Mouse (Mus musculus): ENCODE results near the gene Fgfr2.

Fgfr2 gene

GRCm38 (mm10) chr7:133041784-133042183, 81.4 kb downstream of the Fgfr2 start:
- DNase-seq (ENCODE audit: low read depth, low spot score), result no peak

- no peak for DNase-seq (ENCODE audit: low read depth, low spot score)
These were observed 82.3 kb downstream of the Fgfr2 start for GRCm38 (mm10) chr7:133040688-133041345.

- peak; percentile 67 for DNase-seq (ENCODE audit: low read depth, low spot score)
These were observed 83.4 kb downstream of the Fgfr2 start for GRCm38 (mm10) chr7:133039556-133040255.

GRCm38 (mm10) chr7:133037618-133038017, 85.5 kb downstream of the Fgfr2 start:
- no peak for DNase-seq (ENCODE audit: low read depth, low spot score)

GRCm38 (mm10) chr7:133037217-133037616, 85.9 kb downstream of the Fgfr2 start:
- DNase-seq (ENCODE audit: low read depth, low spot score), result no peak

- no peak for DNase-seq (ENCODE audit: low read depth, low spot score)
These were observed 87.2 kb downstream of the Fgfr2 start for GRCm38 (mm10) chr7:133035901-133036300.

GRCm38 (mm10) chr7:133032589-133033203, 90.5 kb downstream of the Fgfr2 start:
- no peak for DNase-seq (ENCODE audit: low read depth, low spot score)

- no peak for DNase-seq (ENCODE audit: low read depth, low spot score)
These were observed 93.6 kb downstream of the Fgfr2 start for GRCm38 (mm10) chr7:133029496-133030047.

GRCm38 (mm10) chr7:133029004-133029403, 94.1 kb downstream of the Fgfr2 start:
- DNase-seq (ENCODE audit: low read depth, low spot score), result no peak

GRCm38 (mm10) chr7:133027930-133028329, 95.2 kb downstream of the Fgfr2 start:
- no peak for DNase-seq (ENCODE audit: low read depth, low spot score)

- no peak for DNase-seq (ENCODE audit: low read depth, low spot score)
These were observed 98.5 kb downstream of the Fgfr2 start for GRCm38 (mm10) chr7:133024694-133025093.

GRCm38 (mm10) chr7:133019481-133020020, 103.6 kb downstream of the Fgfr2 start:
- no peak for DNase-seq (ENCODE audit: low read depth, low spot score)

GRCm38 (mm10) chr7:133018961-133019360, 104.2 kb downstream of the Fgfr2 start:
- no peak for DNase-seq (ENCODE audit: low read depth, low spot score)

GRCm38 (mm10) chr7:133015416-133016070, 107.6 kb downstream of the Fgfr2 start:
- no peak for DNase-seq (ENCODE audit: low read depth, low spot score)

GRCm38 (mm10) chr7:133014631-133015030, 108.5 kb downstream of the Fgfr2 start:
- no peak for DNase-seq (ENCODE audit: low read depth, low spot score)

GRCm38 (mm10) chr7:133013923-133014322, 109.2 kb downstream of the Fgfr2 start:
- no peak for DNase-seq (ENCODE audit: low read depth, low spot score)

GRCm38 (mm10) chr7:133012637-133013366, 110.3 kb downstream of the Fgfr2 start:
- peak; percentile 89 for DNase-seq (ENCODE audit: low read depth, low spot score)

GRCm38 (mm10) chr7:133011611-133012010, 111.5 kb downstream of the Fgfr2 start:
- DNase-seq (ENCODE audit: low read depth, low spot score), result no peak

GRCm38 (mm10) chr7:133011191-133011590, 112.0 kb downstream of the Fgfr2 start:
- peak; percentile 34 for DNase-seq (ENCODE audit: low read depth, low spot score)

GRCm38 (mm10) chr7:133010477-133010876, 112.7 kb downstream of the Fgfr2 start:
- no peak for DNase-seq (ENCODE audit: low read depth, low spot score)

GRCm38 (mm10) chr7:133009676-133010075, 113.5 kb downstream of the Fgfr2 start:
- no peak for DNase-seq (ENCODE audit: low read depth, low spot score)
